13 mouse cellular contexts compared by ENCODE assay signal in the genomic region with DNA sequence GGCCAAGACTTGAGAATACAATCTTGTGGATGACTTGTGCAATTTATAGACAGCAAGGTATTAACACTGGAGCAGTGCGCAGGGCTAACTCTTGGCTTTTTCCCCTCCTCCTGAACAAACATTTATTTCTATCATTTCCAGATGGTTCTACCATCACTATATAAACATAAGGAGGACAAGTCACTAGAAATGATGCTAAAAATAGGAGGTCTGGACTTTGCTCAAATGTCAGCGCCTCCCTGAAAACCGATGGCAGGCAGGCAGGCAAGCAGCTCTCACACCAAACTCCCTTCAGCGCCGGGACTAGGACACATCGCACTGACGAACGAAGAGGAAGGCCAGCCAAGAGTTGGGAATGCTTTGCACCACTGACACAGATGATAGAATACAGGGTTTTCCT. TPM values are rescaled to one million over a fixed set of nuclear protein-coding genes. Genes with fewer than 3 reads are reported as not detected.
DNase-seq lines count a peak whose midpoint lies in the region; ATAC-seq and TF ChIP-seq lines count a peak whose summit lies in the region.
"Had no signal": no experiment of that assay in that cellular context is flagged by ENCODE, and none has a peak within 500 bp of the region (broad histone marks: within the 10 kb centered on the region; RNA-seq: fewer than 3 reads in every experiment).

No protein-coding gene starts in this region.

- H3K27ac ChIP-seq in intestine, embryonic 14.5 days (ENCODE audit: low read depth) = peak overlapping the region; percentile 75
- H3K27ac ChIP-seq in intestine, postnatal 0 days (ENCODE audit: low read depth, low read length) = no peak overlapping the region
- 0 out of 2 replicates have a peak overlapping the region, but pooled peaks have one; percentile 32 for H3K27ac ChIP-seq in limb, embryonic 12.5 days
- no peak overlapping the region for H3K27ac ChIP-seq in thymus, adult 2 months (ENCODE audit: control insufficient read depth, insufficient read depth, low read length)
- H3K27ac ChIP-seq: forebrain, embryonic 15.5 days; hindbrain, embryonic 12.5 days; liver, embryonic 13.5 days had no signal

- H3K9ac ChIP-seq in intestine, embryonic 14.5 days (ENCODE audit: low read length) = no peak overlapping the region
- no peak overlapping the region for H3K9ac ChIP-seq in intestine, postnatal 0 days (ENCODE audit: low read depth, low read length)
- H3K9ac ChIP-seq in limb, embryonic 12.5 days (replicated peaks) = no peak overlapping the region
- H3K9ac ChIP-seq: forebrain, embryonic 15.5 days; hindbrain, embryonic 12.5 days; liver, embryonic 13.5 days had no signal

- no peak for TF ChIP-seq CTCF in intestine, postnatal 0 days (IDR thresholded peaks at IDR 0.05; ENCODE audit: low read depth)
- TF ChIP-seq CTCF in thymus, adult 2 months (IDR thresholded peaks at IDR 0.05; ENCODE audit: borderline replicate concordance, control insufficient read depth, extremely low read depth, insufficient read depth, low read length, poor library complexity) = no peak

- no peak for DNase-seq in intestine, embryonic 14.5 days (ENCODE audit: low spot score)
- peak; percentile 31 for DNase-seq in adipocyte (ENCODE audit: low spot score)
- peak; percentile 79 for DNase-seq in fibroblast of lung, adult 2 months (ENCODE audit: low read depth)
- DNase-seq in thymus, adult 2 months = no peak
- no peak for DNase-seq in cerebellum, postnatal 10 days
- DNase-seq in layer of hippocampus, postnatal 36 days = no peak
- DNase-seq: cerebellum, postnatal 14 days; liver, embryonic 13.5 days had no signal

- no peak overlapping the region for H3K4me3 ChIP-seq in intestine, embryonic 14.5 days (ENCODE audit: low read depth, low read length)
- H3K4me3 ChIP-seq in intestine, postnatal 0 days (ENCODE audit: low read depth, low read length) = no peak overlapping the region
- H3K4me3 ChIP-seq in limb, embryonic 12.5 days (replicated peaks) = no peak overlapping the region
- H3K4me3 ChIP-seq in thymus, adult 2 months (ENCODE audit: control insufficient read depth, insufficient read depth, low read length) = no peak overlapping the region
- H3K4me3 ChIP-seq: forebrain, embryonic 15.5 days; hindbrain, embryonic 12.5 days; liver, embryonic 13.5 days had no signal

- peaks cover 26% of the 10 kb centered on the region for H3K4me1 ChIP-seq in intestine, embryonic 14.5 days (replicated peaks; ENCODE audit: control insufficient read depth, insufficient read depth, low read length)
- 0 out of 2 replicates have a peak, but pooled peaks cover 2% of the 10 kb centered on the region for H3K4me1 ChIP-seq in intestine, postnatal 0 days (replicated peaks; ENCODE audit: control insufficient read depth, insufficient read depth, low read length)
- peaks cover 10% of the 10 kb centered on the region for H3K4me1 ChIP-seq in limb, embryonic 12.5 days (replicated peaks)
- H3K4me1 ChIP-seq in thymus, adult 2 months (replicated peaks; ENCODE audit: control insufficient read depth, insufficient read depth, low read length) = no peaks in the 10 kb centered on the region
- H3K4me1 ChIP-seq: forebrain, embryonic 15.5 days; hindbrain, embryonic 12.5 days; liver, embryonic 13.5 days had no signal

- no peaks in the 10 kb centered on the region for H3K9me3 ChIP-seq in intestine, embryonic 14.5 days (ENCODE audit: control insufficient read depth, low read length)
- H3K9me3 ChIP-seq in intestine, postnatal 0 days (ENCODE audit: control insufficient read depth) = no peaks in the 10 kb centered on the region
- no peaks in the 10 kb centered on the region for H3K9me3 ChIP-seq in limb, embryonic 12.5 days
- H3K9me3 ChIP-seq: forebrain, embryonic 15.5 days; hindbrain, embryonic 12.5 days; liver, embryonic 13.5 days had no signal

- 0 out of 2 replicates have a peak, but pooled peaks have one; percentile 12 for ATAC-seq in intestine, embryonic 14.5 days (replicated peaks; ENCODE audit: low FRiP score, low TSS enrichment, low read depth)
- no peak for ATAC-seq in intestine, postnatal 0 days
- ATAC-seq in limb, embryonic 12.5 days (ENCODE audit: insufficient number of reproducible peaks, insufficient read depth, low FRiP score, low TSS enrichment, low read depth) = no peak
- ATAC-seq: CD4-positive, CD25-positive, alpha-beta regulatory T cell, adult 4 months; forebrain, embryonic 15.5 days had no signal

- TF ChIP-seq POLR2A in thymus, adult 2 months (IDR thresholded peaks at IDR 0.05; ENCODE audit: control insufficient read depth, extremely low read depth, insufficient read depth, low read length, poor library complexity) = no peak

- H3K4me2 ChIP-seq in intestine, embryonic 14.5 days (ENCODE audit: low read length) = peak overlapping the region; percentile 14; the same call in 1 of the 2 replicates
- H3K4me2 ChIP-seq in intestine, postnatal 0 days (replicated peaks; ENCODE audit: low read depth) = no peak overlapping the region
- no peak overlapping the region for H3K4me2 ChIP-seq in limb, embryonic 12.5 days
- H3K4me2 ChIP-seq: forebrain, embryonic 15.5 days; hindbrain, embryonic 12.5 days; liver, embryonic 13.5 days had no signal

- no peaks in the 10 kb centered on the region for H3K27me3 ChIP-seq in intestine, embryonic 14.5 days (replicated peaks; ENCODE audit: control insufficient read depth, insufficient read depth, low read length)
- no peaks in the 10 kb centered on the region for H3K27me3 ChIP-seq in intestine, postnatal 0 days (replicated peaks; ENCODE audit: control insufficient read depth, insufficient read depth, low read length)
- no peaks in the 10 kb centered on the region for H3K27me3 ChIP-seq in limb, embryonic 12.5 days
- H3K27me3 ChIP-seq in thymus, adult 2 months (ENCODE audit: control insufficient read depth, insufficient read depth, low read length) = no peaks in the 10 kb centered on the region
- H3K27me3 ChIP-seq: forebrain, embryonic 15.5 days; hindbrain, embryonic 12.5 days; liver, embryonic 13.5 days had no signal

- 28% methylated on average over 8 of the region's 8 CpGs for WGBS in intestine, embryonic 14.5 days
- WGBS in intestine, postnatal 0 days = 42% methylated on average over 8 of the region's 8 CpGs
- 54% methylated on average over 8 of the region's 8 CpGs for WGBS in limb, embryonic 12.5 days
- WGBS in thymus, adult 2 months = 96% methylated on average over 8 of the region's 8 CpGs

- 0 out of 2 replicates have a peak, but pooled peaks cover 3% of the 10 kb centered on the region for H3K36me3 ChIP-seq in intestine, embryonic 14.5 days (ENCODE audit: control insufficient read depth, insufficient read depth, low read length)
- peaks cover 24% of the 10 kb centered on the region for H3K36me3 ChIP-seq in intestine, postnatal 0 days (ENCODE audit: control insufficient read depth, insufficient read depth)
- H3K36me3 ChIP-seq in limb, embryonic 12.5 days = peaks cover 20% of the 10 kb centered on the region; the same call in 1 of the 2 replicates
- H3K36me3 ChIP-seq in thymus, adult 2 months (ENCODE audit: control insufficient read depth, insufficient read depth, low read length) = peaks cover 3% of the 10 kb centered on the region; the same call in 1 of the 2 replicates

RNA-seq across cellular contexts. Expression of a gene that starts 54.1 kb away (rescaled TPM):
- polyA plus RNA-seq in intestine, embryonic 14.5 days (2014; fragmentation: Nextera tagmentation; extraction: Ambion mirVana) = 42.5 and 45.7 TPM in 2 replicates
- 43.3 and 44.8 TPM in 2 replicates for polyA plus RNA-seq in intestine, postnatal 0 days (2015; fragmentation: Nextera tagmentation; extraction: Ambion mirVana)
- polyA plus RNA-seq in limb, embryonic 12.5 days (2016; fragmentation: Nextera tagmentation; extraction: Ambion mirVana) = 39.1 and 43.4 TPM in 2 replicates
- polyA plus RNA-seq in thymus, adult 2 months (2012; rRNA removed) = 30.6 and 33.7 TPM in 2 replicates
- total RNA-seq in layer of hippocampus, postnatal 36 days (2021) = 10 to 100 TPM; 92.2 to 99.8 TPM

RNA-seq across cellular contexts. Expression of a gene that starts 54.1 kb away (rescaled TPM):
- polyA plus RNA-seq in intestine, embryonic 14.5 days (2014; fragmentation: Nextera tagmentation; extraction: Ambion mirVana) = 114 and 117 TPM in 2 replicates
- polyA plus RNA-seq in intestine, postnatal 0 days (2015; fragmentation: Nextera tagmentation; extraction: Ambion mirVana) = 15.5 and 19.9 TPM in 2 replicates
- polyA plus RNA-seq in limb, embryonic 12.5 days (2016; fragmentation: Nextera tagmentation; extraction: Ambion mirVana) = 24.2 and 26.6 TPM in 2 replicates
- 17.4 and 19.4 TPM in 2 replicates for polyA plus RNA-seq in thymus, adult 2 months (2012; rRNA removed)
- total RNA-seq in layer of hippocampus, postnatal 36 days (2021) = 10 to 100 TPM; 18.4 to 20.9 TPM

Comparison
In these comparisons a context has a peak if more than half of its experiments do, and no peak if none do; other contexts are left out.
1. H3K27ac ChIP-seq: peak in intestine, embryonic 14.5 days (single experiment) and limb, embryonic 12.5 days (single experiment); none in intestine, postnatal 0 days (single experiment) and thymus, adult 2 months (single experiment).
2. DNase-seq: peak in adipocyte (single experiment) and fibroblast of lung, adult 2 months (single experiment); none in intestine, embryonic 14.5 days (single experiment), thymus, adult 2 months (single experiment), cerebellum, postnatal 10 days (0 of 2) and layer of hippocampus, postnatal 36 days (0 of 2).